Mouse (Mus musculus): ENCODE results near the gene P2rx7. TPM values are rescaled to one million over a fixed set of nuclear protein-coding genes. Genes with fewer than 3 reads are reported as not detected.

Gene P2rx7
- polyA plus RNA-seq, 1 experiment from 2014 or later: 5.7 TPM

DNA sequence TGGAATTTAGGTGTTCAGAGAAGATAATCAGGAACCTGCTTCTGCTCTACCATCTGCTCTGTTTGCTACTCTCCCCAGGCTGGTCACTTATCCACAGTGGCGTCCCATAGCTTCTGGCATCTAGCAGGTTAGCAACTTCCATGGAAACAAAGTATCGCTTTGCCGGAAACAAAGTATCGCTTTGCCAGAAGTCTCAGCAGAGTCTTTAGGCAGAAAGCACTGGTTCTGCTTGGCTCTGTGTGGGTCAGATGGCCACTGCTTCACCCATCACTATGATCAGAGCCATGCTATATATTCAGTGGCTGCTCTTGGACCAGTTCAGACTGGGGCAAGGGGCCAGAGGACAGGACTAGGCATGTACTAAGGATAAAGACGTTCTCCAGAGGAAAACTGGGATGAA is 28.6 kb downstream of the P2rx7 start:
- Histone ChIP-seq H3K4me3 (no peak overlapping the region), H3K36me3 (no peaks in the 10 kb centered on the region), H3K4me2 (no peak overlapping the region), H3K4me1 (replicated peaks) (0 out of 2 replicates have a peak, but pooled peaks cover 2% of the 10 kb centered on the region), H3K9me3 (no peaks in the 10 kb centered on the region), H3K27ac (replicated peaks) (no peak overlapping the region), H3K9ac (no peak overlapping the region), H3K27me3 (no peaks in the 10 kb centered on the region)
- ATAC-seq (ENCODE audit: low FRiP score, low read depth): no peak
- 78% methylated on average over 5 of the region's 5 CpGs for whole genome bisulfite sequencing

DNA sequence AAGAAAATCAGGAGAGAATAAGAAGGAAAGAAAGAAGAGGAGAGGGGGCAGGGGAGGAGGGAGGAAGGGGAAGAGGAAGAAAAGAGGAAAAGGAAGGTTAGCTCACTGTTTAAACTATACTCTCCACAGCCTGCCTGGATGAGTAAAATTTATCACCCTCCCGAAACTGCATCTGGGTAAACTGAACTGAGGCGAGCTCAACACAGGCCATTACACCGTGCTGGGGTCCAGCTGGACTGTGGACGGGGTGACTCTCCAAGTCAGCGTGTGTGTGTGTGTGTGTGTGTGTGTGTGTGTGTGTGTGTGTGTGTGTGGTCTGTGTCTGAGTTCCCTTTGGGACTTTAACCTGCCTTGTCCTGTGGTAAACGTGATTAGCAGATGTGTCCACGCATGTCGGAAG is 32.3 kb downstream of the P2rx7 start:
- Histone ChIP-seq H3K27me3 (no peaks in the 10 kb centered on the region), H3K36me3 (no peaks in the 10 kb centered on the region), H3K27ac (replicated peaks) (no peak overlapping the region), H3K4me3 (no peak overlapping the region), H3K9ac (no peak overlapping the region), H3K4me1 (replicated peaks) (no peaks in the 10 kb centered on the region), H3K9me3 (no peaks in the 10 kb centered on the region), H3K4me2 (no peak overlapping the region)
- ATAC-seq (ENCODE audit: low FRiP score, low read depth): no peak
- 79% methylated on average over 8 of the region's 8 CpGs for WGBS

DNA sequence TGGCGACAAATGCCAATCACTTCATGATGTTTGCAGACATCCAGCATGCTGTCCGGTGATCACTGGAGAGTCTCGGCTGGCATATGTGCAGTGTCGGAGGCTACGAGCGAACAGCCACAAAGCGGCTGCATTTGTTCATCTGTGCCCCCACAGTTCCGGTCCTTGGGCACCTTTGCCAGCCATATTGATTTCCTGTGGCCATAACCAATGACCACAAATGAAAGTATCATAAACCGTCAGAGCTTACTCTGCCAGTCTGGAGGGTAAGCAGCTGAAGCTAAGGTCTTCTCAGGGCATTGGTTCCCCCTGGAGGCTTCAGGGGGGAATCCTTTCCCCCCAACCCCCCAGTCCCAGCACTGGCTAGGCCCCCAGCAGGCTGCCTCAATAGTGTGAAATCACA is 34.3 kb downstream of the P2rx7 start:
- H3K4me3 ChIP-seq: no peak overlapping the region
- H3K4me2 ChIP-seq: no peak overlapping the region
- H3K27ac ChIP-seq (replicated peaks): no peak overlapping the region
- H3K36me3 ChIP-seq: no peaks in the 10 kb centered on the region
- no peak for ATAC-seq (ENCODE audit: low FRiP score, low read depth)
- H3K4me1 ChIP-seq (replicated peaks): no peaks in the 10 kb centered on the region
- 88% methylated on average over 9 of the region's 9 CpGs for WGBS
- H3K9me3 ChIP-seq: no peaks in the 10 kb centered on the region
- no peaks in the 10 kb centered on the region for H3K27me3 ChIP-seq
- H3K9ac ChIP-seq: no peak overlapping the region

DNA sequence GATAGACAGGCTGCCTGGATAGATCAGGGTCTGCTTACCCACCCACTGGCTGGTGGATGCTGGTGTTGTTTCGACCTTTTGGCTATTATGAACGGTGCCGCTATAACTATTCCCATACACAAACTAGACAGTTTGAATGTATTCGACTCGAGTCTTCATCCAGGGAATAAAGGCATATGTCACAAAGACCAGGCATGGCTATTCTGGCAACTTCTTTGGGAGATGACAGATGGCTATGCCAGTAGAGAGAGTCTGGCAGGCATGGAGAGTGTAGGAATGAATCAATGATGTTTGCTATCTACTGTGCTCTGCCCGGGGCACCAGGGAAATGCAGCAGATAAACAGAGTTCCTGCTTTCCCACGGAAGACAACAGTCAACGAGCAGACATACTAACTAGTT is 36.2 kb downstream of the P2rx7 start:
- no peak overlapping the region for H3K4me3 ChIP-seq
- 82% methylated on average over 8 of the region's 8 CpGs for WGBS
- H3K4me1 ChIP-seq (replicated peaks): no peaks in the 10 kb centered on the region
- H3K27ac ChIP-seq (replicated peaks): no peak overlapping the region
- ATAC-seq (ENCODE audit: low FRiP score, low read depth): no peak
- no peak overlapping the region for H3K9ac ChIP-seq
- H3K36me3 ChIP-seq: no peaks in the 10 kb centered on the region
- no peaks in the 10 kb centered on the region for H3K27me3 ChIP-seq
- no peaks in the 10 kb centered on the region for H3K9me3 ChIP-seq
- H3K4me2 ChIP-seq: no peak overlapping the region

DNA sequence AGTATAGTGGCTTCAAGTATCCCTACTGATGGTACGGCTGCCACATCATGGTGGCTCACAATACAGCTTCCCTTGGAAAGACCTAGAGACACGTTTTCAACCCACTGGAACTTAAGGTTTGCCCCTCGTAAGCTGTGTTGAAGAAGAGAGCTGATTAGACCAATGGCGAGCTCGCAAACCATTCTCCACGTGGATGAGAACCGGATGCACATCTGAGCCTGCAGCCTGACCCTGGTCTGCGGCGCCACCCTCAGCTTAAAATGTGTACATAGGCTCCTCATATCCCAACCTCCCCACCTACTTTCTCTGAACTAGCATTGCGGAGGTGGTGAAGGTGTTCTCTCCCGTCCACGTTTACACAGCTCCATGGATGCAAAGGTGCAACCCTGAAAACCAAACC is 37.6 kb downstream of the P2rx7 start:
- no peak for ATAC-seq (ENCODE audit: low FRiP score, low read depth)
- Histone ChIP-seq H3K4me2 (no peak overlapping the region), H3K9me3 (no peaks in the 10 kb centered on the region), H3K27ac (replicated peaks) (no peak overlapping the region), H3K9ac (no peak overlapping the region), H3K4me3 (no peak overlapping the region), H3K4me1 (replicated peaks) (no peaks in the 10 kb centered on the region), H3K36me3 (no peaks in the 10 kb centered on the region), H3K27me3 (no peaks in the 10 kb centered on the region)
- WGBS: 91% methylated on average over 12 of the region's 12 CpGs

DNA sequence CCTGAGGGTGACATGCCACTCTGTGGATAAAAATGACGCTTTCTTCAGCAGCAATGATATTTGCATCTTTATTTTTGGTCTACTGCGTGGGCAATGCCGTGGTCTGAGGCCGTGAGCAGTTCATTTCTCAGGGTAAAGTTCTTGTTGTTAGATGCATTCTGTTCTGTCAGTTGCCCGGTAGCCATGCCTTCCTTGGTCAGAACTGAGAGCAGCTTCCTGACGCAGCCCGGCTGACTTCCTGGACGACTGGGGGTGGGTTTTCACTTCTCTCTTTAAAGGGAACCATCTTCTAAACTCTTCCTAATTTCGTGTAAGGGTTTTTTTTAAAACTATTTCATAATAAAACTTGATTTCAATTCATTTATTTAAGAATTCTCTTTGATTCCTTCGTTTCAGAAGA is 40.2 kb downstream of the P2rx7 start:
- no peak overlapping the region for H3K4me3 ChIP-seq
- no peaks in the 10 kb centered on the region for H3K27me3 ChIP-seq
- ATAC-seq (ENCODE audit: low FRiP score, low read depth): no peak
- H3K27ac ChIP-seq (replicated peaks): no peak overlapping the region
- no peaks in the 10 kb centered on the region for H3K36me3 ChIP-seq
- no peaks in the 10 kb centered on the region for H3K9me3 ChIP-seq
- no peak overlapping the region for H3K9ac ChIP-seq
- 84% methylated on average over 10 of the region's 10 CpGs for WGBS
- no peaks in the 10 kb centered on the region for H3K4me1 ChIP-seq (replicated peaks)
- no peak overlapping the region for H3K4me2 ChIP-seq

DNA sequence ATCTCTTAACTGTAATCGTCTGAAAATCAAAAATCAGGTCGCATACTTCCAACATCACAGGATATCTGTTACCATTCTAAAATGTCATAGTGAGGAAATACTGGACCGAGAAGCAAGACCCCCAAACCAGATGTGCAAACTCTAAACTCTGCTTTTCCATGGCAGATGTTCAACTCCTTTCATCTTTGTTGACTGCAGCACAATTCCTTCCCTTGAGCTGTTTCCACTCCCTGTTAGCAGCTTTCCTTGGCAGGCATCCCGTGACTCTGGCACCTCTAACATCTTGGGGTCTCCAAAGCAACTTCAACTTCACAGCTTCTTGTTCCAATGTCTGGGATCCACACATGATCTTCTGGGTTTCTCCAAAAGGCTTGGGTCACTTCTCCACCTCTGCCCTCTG is 43.7 kb downstream of the P2rx7 start:
- H3K4me3 ChIP-seq: no peak overlapping the region
- H3K9me3 ChIP-seq: no peaks in the 10 kb centered on the region
- no peaks in the 10 kb centered on the region for H3K4me1 ChIP-seq (replicated peaks)
- no peak overlapping the region for H3K4me2 ChIP-seq
- no peak for ATAC-seq (ENCODE audit: low FRiP score, low read depth)
- H3K9ac ChIP-seq: no peak overlapping the region
- no peaks in the 10 kb centered on the region for H3K36me3 ChIP-seq
- 89% methylated on average over 4 of the region's 4 CpGs for WGBS
- no peaks in the 10 kb centered on the region for H3K27me3 ChIP-seq
- no peak overlapping the region for H3K27ac ChIP-seq (replicated peaks)

DNA sequence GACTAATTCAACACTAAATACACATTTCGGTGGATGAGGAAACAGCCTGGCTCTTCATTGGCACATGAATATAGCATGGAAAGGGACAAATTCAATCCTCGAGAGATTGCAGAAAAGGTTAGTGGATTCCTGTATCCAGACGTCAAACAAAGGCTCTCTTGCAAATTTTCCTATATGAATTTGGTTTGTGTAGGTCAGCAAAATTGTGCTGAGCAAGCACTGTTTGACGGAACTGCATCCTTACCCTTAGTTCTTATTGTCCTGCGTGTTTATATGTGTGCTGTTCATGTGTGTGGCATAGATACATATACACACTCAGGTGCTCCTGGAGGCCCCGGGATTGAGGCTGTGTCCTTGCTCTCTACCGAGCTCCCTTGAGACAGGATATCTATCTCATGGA is 45.4 kb downstream of the P2rx7 start:
- Histone ChIP-seq H3K4me1 (replicated peaks) (peaks cover 7% of the 10 kb centered on the region), H3K27ac (replicated peaks) (no peak overlapping the region), H3K9me3 (no peaks in the 10 kb centered on the region), H3K4me3 (no peak overlapping the region), H3K9ac (no peak overlapping the region), H3K36me3 (no peaks in the 10 kb centered on the region), H3K27me3 (no peaks in the 10 kb centered on the region), H3K4me2 (no peak overlapping the region)
- WGBS: 91% methylated on average over 7 of the region's 7 CpGs
- ATAC-seq (ENCODE audit: low FRiP score, low read depth): no peak

DNA sequence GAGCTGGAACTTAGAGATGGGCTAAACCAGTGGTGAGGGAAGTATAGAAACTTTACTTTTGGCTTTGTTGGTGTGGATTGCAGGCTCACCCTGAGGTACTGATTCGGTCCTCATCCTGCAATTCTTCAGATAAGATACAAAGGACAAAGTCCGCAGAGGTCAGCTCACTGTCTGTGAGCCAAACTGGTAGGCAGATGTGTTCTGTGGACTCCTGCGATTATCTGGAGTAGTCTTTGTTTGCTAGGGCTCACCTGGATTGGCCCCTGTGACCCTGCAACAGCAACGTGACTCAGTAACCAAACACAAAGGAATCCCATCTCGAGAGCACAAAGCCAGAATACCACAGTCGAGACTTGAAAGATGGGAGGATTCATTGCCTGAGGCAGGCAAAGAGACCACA is 46.8 kb downstream of the P2rx7 start:
- Histone ChIP-seq H3K4me3 (no peak overlapping the region), H3K36me3 (no peaks in the 10 kb centered on the region), H3K9ac (no peak overlapping the region), H3K4me1 (replicated peaks) (peaks cover 7% of the 10 kb centered on the region), H3K9me3 (no peaks in the 10 kb centered on the region), H3K27me3 (no peaks in the 10 kb centered on the region), H3K4me2 (no peak overlapping the region), H3K27ac (replicated peaks) (no peak overlapping the region)
- ATAC-seq (ENCODE audit: low FRiP score, low read depth): no peak
- 45% methylated on average over 6 of the region's 6 CpGs for WGBS

DNA sequence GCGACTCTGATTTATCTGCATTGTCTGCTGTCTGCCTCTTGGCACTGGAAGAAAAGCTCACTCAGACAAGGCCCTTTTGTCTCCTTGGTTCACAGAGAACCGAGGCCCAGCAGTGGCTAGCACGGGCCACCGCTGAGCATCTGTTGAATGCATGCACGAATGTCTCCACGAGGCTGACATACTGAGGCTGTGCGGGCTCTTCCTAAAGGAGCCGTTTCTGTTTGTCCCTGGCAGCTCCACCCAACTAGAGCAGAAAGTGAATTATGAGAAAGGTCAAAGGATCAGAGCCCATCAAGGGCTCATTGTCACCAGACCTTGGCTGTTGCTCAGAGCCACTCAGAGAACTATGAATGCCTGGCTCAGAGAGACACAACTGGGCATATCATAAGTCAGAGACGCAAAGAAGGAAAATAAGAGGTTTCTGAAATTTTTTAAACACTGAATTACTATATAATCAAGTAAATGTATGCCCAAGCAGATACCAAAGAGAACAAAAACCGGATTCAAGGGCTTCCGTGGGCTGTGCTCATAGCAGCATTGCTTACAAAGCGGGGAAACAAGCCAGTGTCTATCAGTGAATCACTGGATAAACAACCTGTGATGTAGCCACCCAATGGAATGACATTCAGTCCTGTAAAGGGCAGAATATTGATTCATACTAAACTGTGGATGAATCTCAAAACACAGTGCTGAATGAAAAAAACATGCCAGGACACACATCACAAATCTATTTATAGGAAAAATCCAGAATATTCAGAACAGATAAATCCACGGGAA is 49.9 kb downstream of the P2rx7 start:
- no peaks in the 10 kb centered on the region for H3K9me3 ChIP-seq
- H3K9ac ChIP-seq: no peak overlapping the region
- H3K4me1 ChIP-seq (replicated peaks): peaks cover 7% of the 10 kb centered on the region
- H3K4me2 ChIP-seq: no peak overlapping the region
- H3K27me3 ChIP-seq: no peaks in the 10 kb centered on the region
- peak; percentile 91 for ATAC-seq (ENCODE audit: low FRiP score, low read depth)
- H3K4me3 ChIP-seq: no peak overlapping the region
- 16% methylated on average over 13 of the region's 13 CpGs for WGBS
- H3K27ac ChIP-seq (replicated peaks): peak overlapping the region; percentile 74
- no peaks in the 10 kb centered on the region for H3K36me3 ChIP-seq

DNA sequence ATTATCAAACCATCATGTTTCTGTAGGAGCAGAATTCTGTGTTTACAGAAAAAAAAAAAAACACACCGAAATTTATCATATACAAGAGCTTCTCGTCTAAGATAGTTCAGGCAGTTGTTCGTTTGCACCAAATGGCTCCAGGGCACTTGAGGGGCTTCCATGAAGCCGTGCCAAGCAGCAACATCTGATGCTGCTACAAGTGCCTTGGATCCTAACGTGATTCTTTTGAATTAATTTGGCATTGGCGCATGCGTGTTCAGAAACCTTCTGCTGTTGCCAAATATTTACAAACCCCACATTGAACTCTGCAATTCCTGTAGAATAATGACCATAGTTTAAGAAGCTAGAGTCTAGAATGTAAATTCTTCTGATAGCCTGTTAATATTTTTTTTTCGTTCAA is 51.8 kb downstream of the P2rx7 start:
- no peak overlapping the region for H3K4me3 ChIP-seq
- no peak for ATAC-seq (ENCODE audit: low FRiP score, low read depth)
- H3K9ac ChIP-seq: no peak overlapping the region
- H3K27ac ChIP-seq (replicated peaks): no peak overlapping the region
- H3K4me2 ChIP-seq: no peak overlapping the region
- H3K27me3 ChIP-seq: no peaks in the 10 kb centered on the region
- WGBS: 50% methylated on average over 8 of the region's 8 CpGs
- no peaks in the 10 kb centered on the region for H3K9me3 ChIP-seq
- peaks cover 7% of the 10 kb centered on the region for H3K4me1 ChIP-seq (replicated peaks)
- no peaks in the 10 kb centered on the region for H3K36me3 ChIP-seq

DNA sequence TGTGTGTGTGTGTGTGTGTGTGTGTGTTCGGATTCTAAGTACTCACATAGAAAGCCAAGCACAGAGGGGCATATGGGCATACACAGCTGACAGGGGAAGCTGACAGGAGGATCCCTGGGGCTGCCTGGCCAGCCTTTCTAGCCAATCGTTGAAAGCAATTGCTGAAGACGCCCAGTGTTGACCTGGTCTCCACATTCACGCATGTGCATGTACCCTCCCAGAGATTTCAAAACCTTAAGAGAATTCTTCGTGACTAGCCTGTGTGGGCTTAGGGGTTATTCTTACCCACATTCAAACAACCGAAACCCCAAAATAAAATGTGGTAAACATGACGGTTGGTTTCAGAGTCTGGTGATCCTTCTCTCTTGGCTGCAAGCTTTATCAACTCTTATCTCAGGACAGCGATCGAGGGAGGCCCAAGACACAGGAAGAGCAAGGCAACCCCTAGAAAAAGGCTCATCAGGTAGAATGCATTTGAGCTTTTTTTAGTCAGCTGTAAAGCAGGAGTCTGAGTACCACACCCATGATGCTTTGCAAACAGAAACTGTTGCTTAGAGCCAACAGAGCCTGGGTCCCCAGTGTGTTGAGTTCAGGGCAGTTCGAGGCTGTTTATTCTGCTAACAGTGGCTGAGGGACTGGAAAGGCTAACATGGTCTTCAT is 54.5 kb downstream of the P2rx7 start:
- no peak for ATAC-seq (ENCODE audit: low FRiP score, low read depth)
- H3K4me3 ChIP-seq: no peak overlapping the region
- H3K27ac ChIP-seq (replicated peaks): no peak overlapping the region
- H3K4me1 ChIP-seq (replicated peaks): peaks cover 6% of the 10 kb centered on the region
- H3K4me2 ChIP-seq: no peak overlapping the region
- no peaks in the 10 kb centered on the region for H3K36me3 ChIP-seq
- 84% methylated on average over 10 of the region's 10 CpGs for WGBS
- H3K27me3 ChIP-seq: no peaks in the 10 kb centered on the region
- H3K9ac ChIP-seq: no peak overlapping the region
- no peaks in the 10 kb centered on the region for H3K9me3 ChIP-seq

DNA sequence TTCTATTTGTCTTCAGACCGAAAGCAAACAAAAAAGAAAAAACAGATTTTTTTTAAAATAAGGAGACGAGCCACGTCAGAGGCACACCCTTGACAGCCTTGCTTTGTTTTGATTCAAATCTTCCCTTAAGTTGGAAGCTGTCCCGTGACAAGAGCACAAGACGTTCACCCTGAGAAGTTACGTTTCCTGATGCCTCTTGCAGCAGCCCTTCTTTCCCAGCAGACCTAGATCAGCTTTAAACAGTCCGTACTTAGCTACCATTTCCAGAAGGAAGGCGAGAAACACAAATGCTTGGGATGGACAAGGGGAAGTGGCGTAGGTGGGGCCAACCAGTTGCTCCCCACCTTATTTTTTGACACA is 55.0 kb downstream of the P2rx7 start:
- ATAC-seq (ENCODE audit: low FRiP score, low read depth): no peak
- H3K9ac ChIP-seq: no peak overlapping the region
- H3K4me2 ChIP-seq: no peak overlapping the region
- no peaks in the 10 kb centered on the region for H3K27me3 ChIP-seq
- no peaks in the 10 kb centered on the region for H3K9me3 ChIP-seq
- 78% methylated on average over 9 of the region's 9 CpGs for WGBS
- no peaks in the 10 kb centered on the region for H3K36me3 ChIP-seq
- no peak overlapping the region for H3K4me3 ChIP-seq
- H3K27ac ChIP-seq (replicated peaks): no peak overlapping the region
- peaks cover under 1% of the 10 kb centered on the region; the same call in 1 of the 2 replicates for H3K4me1 ChIP-seq (replicated peaks)

Measured in hindbrain, embryonic 15.5 days (tissue).